Mouse (Mus musculus) myocyte (in vitro differentiated cells): ENCODE measurements around the gene Plcb1. TPM values are rescaled to one million over a fixed set of nuclear protein-coding genes. Genes with fewer than 3 reads are reported as not detected.

ENCODE experiments used
- H3K27me3 ChIP-seq: one replicate; pipeline ENCODE4 v1.6.1; 2011; ENCODE audit not compliant: control insufficient read depth, insufficient read depth, insufficient read length
- H3K36me3 ChIP-seq: one replicate; pipeline ENCODE4 v1.6.1; 2011; ENCODE audit not compliant: control insufficient read depth, insufficient read depth
- H3K4me2 ChIP-seq: one replicate; pipeline ENCODE4 v1.6.1; 2011; ENCODE audit warnings: low read depth, control low read depth
- H3K4me3 ChIP-seq: one replicate; pipeline ENCODE4 v1.5.1; 2011; ENCODE audit warnings: mild to moderate bottlenecking, control low read depth, moderate library complexity
- H3K79me2 ChIP-seq: one replicate; pipeline ENCODE4 v1.6.1; 2011; ENCODE audit not compliant: control insufficient read depth, insufficient read depth
- H3ac ChIP-seq: one replicate; pipeline ENCODE4 v1.6.1; 2011; ENCODE audit not compliant: control insufficient read depth, insufficient read length
- CEBPB ChIP-seq: IDR thresholded peaks from 2 replicates; pipeline ENCODE4 v1.6.1; 2011; ENCODE audit warnings: mild to moderate bottlenecking, moderate library complexity; ENCODE audit not compliant: poor library complexity, insufficient read depth, severe bottlenecking
- E2F4 ChIP-seq: IDR thresholded peaks from one replicate; pipeline ENCODE4 v1.6.1; 2011; ENCODE audit warnings: mild to moderate bottlenecking, control low read depth, moderate library complexity; ENCODE audit not compliant: insufficient read depth
- MAX ChIP-seq: IDR thresholded peaks from one replicate; pipeline ENCODE4 v1.6.1; 2011; ENCODE audit warnings: low read depth, mild to moderate bottlenecking, control low read depth
- MYOD1 ChIP-seq, 3 experiments: IDR thresholded peaks; one replicate each; pipeline ENCODE4 v1.6.1; 2011; ENCODE audit warnings: control low read depth in 2 of 3, low read depth in 2 of 3, mild to moderate bottlenecking in 2 of 3, moderate library complexity in 1 of 3; ENCODE audit not compliant: insufficient read length in 2 of 3, control insufficient read depth in 1 of 3
- MYOG ChIP-seq, 3 experiments: IDR thresholded peaks; one replicate each; pipeline ENCODE4 v1.6.1; 2011; ENCODE audit warnings: control low read depth in 2 of 3, low read depth in 2 of 3, mild to moderate bottlenecking in 2 of 3; ENCODE audit not compliant: insufficient read length in 2 of 3, control insufficient read depth in 1 of 3, insufficient read depth in 1 of 3
- POLR2A ChIP-seq: IDR thresholded peaks from one replicate; pipeline ENCODE4 v1.6.1; 2011; ENCODE audit warnings: low read depth, mild to moderate bottlenecking, control low read depth, moderate library complexity; ENCODE audit not compliant: insufficient read length
- POLR2AphosphoS2 ChIP-seq: IDR thresholded peaks from one replicate; pipeline ENCODE4 v1.6.1; 2011; ENCODE audit warnings: low read depth, control low read depth; ENCODE audit not compliant: insufficient read length
- REST ChIP-seq: IDR thresholded peaks from one replicate; pipeline ENCODE4 v1.6.1; 2011; ENCODE audit warnings: mild to moderate bottlenecking, control low read depth, moderate library complexity; ENCODE audit not compliant: insufficient read depth, insufficient read length
- SRF ChIP-seq: IDR thresholded peaks from one replicate; pipeline ENCODE4 v1.6.1; 2011; ENCODE audit warnings: low read depth; ENCODE audit not compliant: control insufficient read depth, insufficient read length
- TCF12 ChIP-seq: IDR thresholded peaks from one replicate; pipeline ENCODE4 v1.6.1; 2011; ENCODE audit warnings: mild to moderate bottlenecking, control low read depth; ENCODE audit not compliant: poor library complexity, insufficient read depth, severe bottlenecking
- TCF3 ChIP-seq: IDR thresholded peaks from one replicate; pipeline ENCODE4 v1.6.1; 2011; ENCODE audit warnings: low read depth, control low read depth; ENCODE audit not compliant: insufficient read length
- USF1 ChIP-seq: IDR thresholded peaks from one replicate; pipeline ENCODE4 v1.6.1; 2011; ENCODE audit warnings: low read depth, mild to moderate bottlenecking, control low read depth, moderate library complexity
- polyA plus RNA-seq: library from polyadenylated mRNA; unstranded; fragments of >200 nt; fragmentation: generic; extraction: Trizol; gene quantifications from one replicate; pipeline ENCODE4 v1.2.1, GENCODE M21; 2012; ENCODE audit warnings: missing spikeins

Gene Plcb1
- polyA plus RNA-seq, 1 experiment: 0.76 TPM

DNA sequence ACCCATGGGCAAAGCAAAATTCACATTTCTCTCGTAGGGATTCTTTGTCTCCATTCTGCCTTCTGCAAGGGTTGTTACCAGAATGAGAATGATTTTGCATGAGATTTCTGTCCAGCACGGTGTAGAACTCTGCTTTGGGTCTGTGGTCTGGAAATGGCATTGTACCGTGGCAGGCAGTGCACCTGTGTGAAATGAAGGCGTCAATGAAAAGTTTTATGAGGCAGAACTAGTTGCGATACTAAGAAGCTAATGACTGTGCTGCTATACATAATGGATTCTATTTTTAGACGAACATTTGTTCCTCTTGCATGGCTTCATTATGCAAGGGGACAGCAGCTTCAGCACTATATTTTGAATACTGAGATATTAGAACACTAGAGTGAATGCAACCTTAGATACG is 39.8 kb downstream of the Plcb1 start:
- Histone ChIP-seq H3K4me2 (peak overlapping the region; percentile 31), H3K27me3 (no peaks in the 10 kb centered on the region), H3K79me2 (no peaks in the 10 kb centered on the region), H3K36me3 (no peaks in the 10 kb centered on the region), H3K4me3 (no peak overlapping the region), H3ac (no peak overlapping the region)
- no peak for TF ChIP-seq MYOD1 (IDR thresholded peaks at IDR 0.05; ENCODE audit: control insufficient read depth in 1 of 3, insufficient read length in 2 of 3, low read depth in 2 of 3)
- no peak for TF ChIP-seq REST
- TF ChIP-seq POLR2A: no peak
- TF ChIP-seq CEBPB: no peak
- TF ChIP-seq USF1: no peak
- peak in 1 of 3 experiments; percentile 11 for TF ChIP-seq MYOG (IDR thresholded peaks at IDR 0.05; ENCODE audit: control insufficient read depth in 1 of 3, insufficient read depth in 1 of 3, insufficient read length in 2 of 3, low read depth in 2 of 3)
- TF ChIP-seq E2F4: no peak
- no peak for TF ChIP-seq TCF12
- TF ChIP-seq MAX: no peak

DNA sequence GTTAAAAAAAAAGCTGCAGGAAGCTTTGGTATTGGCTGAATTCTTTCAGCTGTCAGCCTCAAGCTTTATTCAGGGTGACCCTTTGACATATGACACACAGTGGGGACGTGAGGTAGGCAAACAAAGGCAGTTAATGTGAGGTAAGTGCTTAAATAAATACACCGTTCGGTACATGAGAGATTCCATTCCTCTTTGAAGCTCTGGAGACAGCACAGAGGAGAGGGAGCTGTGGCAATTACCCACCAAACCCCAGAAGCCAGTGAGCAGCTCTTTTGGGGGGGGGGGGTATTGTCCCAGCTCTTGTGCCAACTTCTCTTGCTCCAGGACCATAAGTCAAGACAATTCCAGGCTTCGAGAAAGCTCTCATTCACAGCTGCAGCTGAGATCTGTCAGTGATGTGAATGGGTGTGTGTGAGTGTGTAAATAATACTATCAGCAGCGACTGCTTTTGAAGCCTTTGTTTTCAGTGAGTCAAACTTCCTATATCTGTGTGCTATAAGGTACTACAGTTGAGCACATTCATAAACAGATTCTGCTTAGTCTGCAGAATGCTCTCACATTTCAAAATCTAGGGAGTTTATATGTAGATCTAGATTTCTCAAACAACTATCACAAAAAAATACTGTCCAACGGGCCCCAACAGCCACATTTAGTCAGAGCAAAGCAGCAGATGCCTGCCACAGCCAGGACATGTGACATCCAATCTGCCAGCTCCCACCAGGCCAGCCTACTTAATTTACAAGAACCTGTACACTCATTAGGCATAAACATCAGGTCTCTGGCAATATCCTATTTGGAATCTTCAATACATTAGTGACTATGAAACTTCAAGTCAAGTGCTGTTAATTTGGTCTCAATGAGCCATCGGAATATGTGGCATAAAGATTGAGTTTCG is 40.5 kb downstream of the Plcb1 start:
- TF ChIP-seq USF1 (no peak), SRF (no peak), CEBPB (no peak), MAX (no peak), TCF3 (no peak), POLR2AphosphoS2 (no peak), E2F4 (no peak), REST (no peak), TCF12 (no peak), MYOG (IDR thresholded peaks at IDR 0.05; ENCODE audit: control insufficient read depth in 1 of 3, insufficient read depth in 1 of 3, insufficient read length in 2 of 3, low read depth in 2 of 3) (no peak), POLR2A (no peak), MYOD1 (IDR thresholded peaks at IDR 0.05; ENCODE audit: control insufficient read depth in 1 of 3, insufficient read length in 2 of 3, low read depth in 2 of 3) (no peak)
- no peak overlapping the region for H3ac ChIP-seq
- peak overlapping the region; percentile 31 for H3K4me2 ChIP-seq
- H3K27me3 ChIP-seq: no peaks in the 10 kb centered on the region
- H3K4me3 ChIP-seq: no peak overlapping the region
- no peaks in the 10 kb centered on the region for H3K79me2 ChIP-seq
- no peaks in the 10 kb centered on the region for H3K36me3 ChIP-seq

DNA sequence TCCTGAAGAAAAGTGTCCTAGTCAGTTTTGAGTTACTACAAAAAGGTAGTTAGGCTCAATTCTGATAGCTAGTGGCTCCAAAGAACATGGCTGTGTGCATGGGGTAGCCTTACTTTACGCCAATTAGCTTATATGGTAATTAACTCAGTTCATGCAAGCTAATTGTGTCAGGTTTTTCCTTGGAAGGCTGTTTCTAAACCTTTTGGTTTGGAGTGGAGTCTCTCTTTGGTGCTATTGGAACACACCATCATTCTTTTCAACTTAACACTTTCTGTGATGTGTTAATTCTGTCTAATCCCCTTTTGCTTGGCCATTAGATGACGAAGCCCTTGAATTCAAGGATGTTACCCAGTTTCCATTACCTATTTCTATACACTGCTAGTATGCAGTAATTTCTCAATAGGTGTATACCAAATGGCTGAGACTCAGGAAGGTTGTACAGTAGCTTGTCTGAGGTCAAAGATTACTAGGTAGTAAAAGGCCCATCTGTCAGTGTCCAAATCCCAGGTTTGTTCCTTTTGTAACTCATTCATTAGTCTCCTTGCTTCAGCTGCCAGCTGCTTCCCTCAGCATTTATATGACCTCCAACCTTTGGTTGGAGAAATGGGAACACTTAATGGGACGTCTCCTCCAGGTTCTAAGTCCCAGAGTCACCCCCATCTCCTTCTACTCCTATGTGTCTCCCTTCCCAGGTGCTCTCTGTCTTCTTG is 42.1 kb downstream of the Plcb1 start:
- Histone ChIP-seq H3K36me3 (no peaks in the 10 kb centered on the region), H3K27me3 (no peaks in the 10 kb centered on the region), H3K4me2 (no peak overlapping the region), H3K4me3 (no peak overlapping the region), H3ac (no peak overlapping the region), H3K79me2 (no peaks in the 10 kb centered on the region)
- TF ChIP-seq TCF3: no peak
- TF ChIP-seq POLR2AphosphoS2: no peak
- TF ChIP-seq MAX: no peak
- TF ChIP-seq MYOG (IDR thresholded peaks at IDR 0.05; ENCODE audit: control insufficient read depth in 1 of 3, insufficient read depth in 1 of 3, insufficient read length in 2 of 3, low read depth in 2 of 3): no peak
- no peak for TF ChIP-seq SRF
- no peak for TF ChIP-seq E2F4
- TF ChIP-seq REST: no peak
- TF ChIP-seq CEBPB: no peak
- no peak for TF ChIP-seq MYOD1 (IDR thresholded peaks at IDR 0.05; ENCODE audit: control insufficient read depth in 1 of 3, insufficient read length in 2 of 3, low read depth in 2 of 3)
- TF ChIP-seq POLR2A: no peak
- TF ChIP-seq TCF12: no peak
- no peak for TF ChIP-seq USF1

DNA sequence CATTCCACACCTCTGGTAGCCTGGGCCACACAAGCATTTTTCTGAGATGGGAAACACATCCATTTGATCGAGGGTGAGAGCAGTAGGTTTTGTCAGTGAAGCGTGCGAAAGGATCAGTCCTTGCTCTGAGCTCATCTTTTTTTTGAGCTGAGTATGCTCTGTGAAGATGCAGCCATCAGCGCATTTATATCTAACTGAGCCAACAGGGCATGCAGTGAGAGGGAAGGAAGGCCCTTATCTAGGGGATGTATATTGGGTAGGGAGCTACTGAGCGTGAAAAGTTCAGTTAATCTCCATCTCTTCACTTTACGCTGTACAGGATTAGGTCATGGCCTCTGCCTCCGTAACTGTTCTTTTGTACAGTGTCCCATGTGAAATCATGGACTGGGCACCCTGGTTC is 46.0 kb downstream of the Plcb1 start:
- TF ChIP-seq USF1 (no peak), REST (no peak), MYOG (IDR thresholded peaks at IDR 0.05; ENCODE audit: control insufficient read depth in 1 of 3, insufficient read depth in 1 of 3, insufficient read length in 2 of 3, low read depth in 2 of 3) (no peak), TCF12 (no peak), SRF (no peak), MYOD1 (IDR thresholded peaks at IDR 0.05; ENCODE audit: control insufficient read depth in 1 of 3, insufficient read length in 2 of 3, low read depth in 2 of 3) (no peak), E2F4 (no peak), CEBPB (no peak), POLR2AphosphoS2 (no peak), POLR2A (no peak), MAX (no peak), TCF3 (no peak)
- Histone ChIP-seq H3K4me3 (no peak overlapping the region), H3K79me2 (no peaks in the 10 kb centered on the region), H3K4me2 (no peak overlapping the region), H3K27me3 (no peaks in the 10 kb centered on the region), H3ac (no peak overlapping the region), H3K36me3 (no peaks in the 10 kb centered on the region)
